Mouse (Mus musculus): ENCODE measurements at regions not wholly inside any gene's neighbourhood (a gene's known extent, or its start where the extent isn't known, plus 50 kb on each side); places are given as distances from the start of the nearest gene placed in this dataset.
A peak's percentile ranks its signal among the peaks of the same experiment; 100 is the strongest.

DNA sequence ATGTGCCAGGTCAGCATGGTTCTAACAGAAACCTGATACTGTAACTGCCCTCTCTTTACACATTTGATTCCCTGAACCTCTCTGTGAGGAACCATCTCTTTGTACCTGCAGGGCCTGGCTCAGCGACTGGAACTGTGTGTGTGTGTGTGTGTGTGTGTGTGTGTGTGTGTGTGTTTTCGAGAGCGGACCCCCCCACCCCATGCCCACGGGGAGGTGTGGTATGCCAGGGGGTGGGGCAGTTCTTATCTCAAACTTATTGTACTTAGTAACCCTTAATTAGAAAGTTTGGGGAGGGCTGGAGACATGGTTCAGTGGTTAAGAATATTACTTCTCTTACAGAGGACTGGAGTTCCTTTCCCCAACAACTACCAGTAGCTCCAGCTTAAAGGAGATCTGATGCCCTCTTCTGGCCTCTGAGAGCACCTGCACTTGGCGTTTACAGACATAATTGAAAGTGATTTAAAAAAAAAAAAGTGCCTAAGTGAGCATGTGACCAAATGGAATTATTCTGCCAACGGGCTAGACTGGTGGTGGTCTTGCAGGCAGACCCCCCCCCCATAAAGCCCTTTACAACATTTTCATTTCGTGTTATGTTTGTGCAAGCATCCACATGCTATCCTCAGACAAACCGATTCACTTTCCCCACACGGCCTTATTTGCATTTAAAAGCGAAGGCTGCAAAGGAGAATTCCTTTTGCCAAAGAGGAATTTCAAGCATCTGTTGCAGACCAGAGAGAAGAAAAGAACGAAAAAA, 77.7 kb upstream of the Med14 start:
- peak; percentile 76 for DNase-seq (ENCODE audit: low read depth, low spot score)

DNA sequence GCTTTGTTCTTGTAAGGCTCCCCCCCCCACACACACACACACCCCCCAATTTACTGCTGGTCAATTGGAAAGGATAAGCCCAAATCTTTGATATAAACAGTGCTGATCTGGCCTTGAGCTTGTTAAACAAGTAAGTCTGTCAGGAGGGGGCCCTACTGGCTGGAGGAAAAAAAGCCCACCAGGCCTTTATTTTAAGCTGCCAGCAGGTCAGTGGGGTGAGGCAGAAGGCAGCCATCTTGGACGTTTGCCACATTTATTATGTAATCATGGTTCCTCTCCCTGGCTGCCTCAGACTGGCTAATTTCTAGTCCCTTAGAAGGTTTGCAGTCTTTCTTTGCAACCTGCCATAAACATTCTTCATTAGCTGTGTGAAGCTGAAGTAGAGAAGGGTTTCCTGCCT, 75.9 kb upstream of the Med14 start:
- DNase-seq (ENCODE audit: low read depth, low spot score) = no peak

- DNase-seq (ENCODE audit: low read depth, low spot score) = no peak
Measured at GRCm38 (mm10) chrX:12834681-12835080, 72.8 kb upstream of the Med14 start.

- no peak for DNase-seq (ENCODE audit: low read depth, low spot score)
Measured at GRCm38 (mm10) chrX:12832709-12833108, 70.8 kb upstream of the Med14 start.

DNA sequence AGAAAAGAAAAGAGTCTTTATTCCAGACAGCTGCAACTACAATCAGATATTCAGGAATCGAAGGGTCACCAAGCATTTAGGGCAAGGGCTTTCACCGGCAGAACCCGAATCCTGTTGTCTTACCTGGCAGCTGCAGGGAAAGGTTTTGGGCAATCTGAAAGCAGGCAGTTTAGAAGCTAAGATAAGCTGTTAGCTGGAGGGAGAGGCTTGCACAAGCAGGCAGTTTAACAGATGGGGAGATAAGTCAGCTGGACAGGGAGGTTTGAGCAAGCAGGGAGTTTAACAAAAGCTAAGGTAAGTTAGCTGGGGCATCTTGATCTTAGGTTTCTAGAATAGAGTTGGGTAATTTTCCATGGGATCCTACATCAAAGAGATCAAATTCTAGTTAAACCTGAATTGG, 67.3 kb upstream of the Med14 start:
- no peak for DNase-seq (ENCODE audit: low read depth, low spot score)

- DNase-seq (ENCODE audit: low read depth, low spot score) = no peak
Measured at GRCm38 (mm10) chrX:12827299-12827872, 65.5 kb upstream of the Med14 start.

DNA sequence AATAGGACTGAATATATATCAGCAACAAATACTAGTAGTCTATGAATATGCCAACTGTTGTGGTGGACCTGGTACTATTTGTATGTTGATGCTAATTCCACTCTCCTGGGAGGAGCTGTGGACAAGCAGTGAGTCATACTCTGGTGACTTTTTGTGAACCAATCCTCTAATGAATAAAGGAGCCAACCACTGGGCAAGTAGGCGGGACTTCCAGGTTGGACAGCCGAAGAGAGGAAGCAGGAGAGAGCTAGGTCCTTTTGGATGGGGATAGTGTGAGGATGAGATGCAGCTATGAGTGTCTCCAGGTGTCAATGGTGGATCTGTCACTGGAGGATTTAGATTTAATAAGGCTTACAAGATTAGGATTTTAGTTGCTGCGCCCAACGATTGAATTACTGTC, 64.8 kb upstream of the Med14 start:
- no peak for DNase-seq (ENCODE audit: low read depth, low spot score)

DNA sequence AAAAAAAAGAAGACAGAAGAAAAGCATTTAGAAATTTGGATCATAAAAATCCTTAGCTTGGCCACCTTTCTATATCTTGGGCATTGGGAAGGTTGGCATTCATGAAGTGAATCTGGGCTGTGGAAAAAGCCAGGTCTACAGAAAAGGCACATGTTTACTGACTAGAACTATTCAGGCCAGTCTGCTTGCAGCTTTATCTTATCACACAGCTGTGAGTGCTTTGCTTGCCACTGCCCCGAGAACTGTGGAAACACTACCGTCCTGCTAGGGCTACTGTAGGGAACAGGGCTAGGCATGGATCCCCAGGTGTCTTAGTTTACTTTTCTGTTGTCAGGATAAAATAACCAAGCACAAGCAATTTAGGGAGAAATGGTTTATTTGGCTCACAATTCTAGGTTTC, 63.4 kb upstream of the Med14 start:
- no peak for DNase-seq (ENCODE audit: low read depth, low spot score)

DNA sequence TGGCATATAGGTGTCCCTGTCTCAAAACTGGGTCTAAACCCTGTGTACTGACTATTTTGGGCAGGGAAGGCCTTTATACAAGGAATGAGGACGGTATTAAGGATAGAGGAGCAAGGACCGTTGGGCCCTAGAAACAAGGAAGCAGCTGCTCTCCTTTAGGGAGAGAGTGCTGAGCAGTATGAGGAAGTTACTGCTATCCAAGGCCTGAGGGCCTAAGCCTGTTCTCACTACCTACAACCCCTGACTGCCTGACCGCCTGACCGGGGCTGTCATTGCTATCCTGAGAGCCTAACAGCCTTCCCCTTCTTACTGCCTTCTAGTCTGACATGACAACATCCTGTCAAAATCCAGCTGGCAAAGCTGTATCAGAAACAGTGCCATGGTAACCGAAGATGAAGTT, 62.6 kb upstream of the Med14 start:
- DNase-seq (ENCODE audit: low read depth, low spot score) = no peak

DNA sequence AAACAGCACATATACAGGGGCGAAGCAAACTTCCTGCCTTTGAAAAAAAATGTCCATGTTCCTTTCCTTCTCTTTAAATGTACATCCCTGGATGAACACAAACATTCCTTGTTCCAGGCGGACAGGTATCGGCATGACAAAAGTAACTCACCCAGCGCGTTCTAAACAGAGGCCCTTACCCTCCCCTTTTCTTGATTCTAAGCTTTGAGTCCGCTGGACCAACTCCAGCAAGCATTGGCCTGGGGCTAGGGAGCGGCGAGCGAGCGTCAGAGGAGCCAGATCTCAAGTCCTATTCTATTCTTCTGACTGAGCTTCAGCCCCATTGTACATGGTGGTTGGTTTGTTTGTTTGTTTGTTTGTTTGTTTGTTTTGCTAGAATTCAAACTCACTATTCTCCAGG, 60.9 kb upstream of the Med14 start:
- no peak for DNase-seq (ENCODE audit: low read depth, low spot score)

DNA sequence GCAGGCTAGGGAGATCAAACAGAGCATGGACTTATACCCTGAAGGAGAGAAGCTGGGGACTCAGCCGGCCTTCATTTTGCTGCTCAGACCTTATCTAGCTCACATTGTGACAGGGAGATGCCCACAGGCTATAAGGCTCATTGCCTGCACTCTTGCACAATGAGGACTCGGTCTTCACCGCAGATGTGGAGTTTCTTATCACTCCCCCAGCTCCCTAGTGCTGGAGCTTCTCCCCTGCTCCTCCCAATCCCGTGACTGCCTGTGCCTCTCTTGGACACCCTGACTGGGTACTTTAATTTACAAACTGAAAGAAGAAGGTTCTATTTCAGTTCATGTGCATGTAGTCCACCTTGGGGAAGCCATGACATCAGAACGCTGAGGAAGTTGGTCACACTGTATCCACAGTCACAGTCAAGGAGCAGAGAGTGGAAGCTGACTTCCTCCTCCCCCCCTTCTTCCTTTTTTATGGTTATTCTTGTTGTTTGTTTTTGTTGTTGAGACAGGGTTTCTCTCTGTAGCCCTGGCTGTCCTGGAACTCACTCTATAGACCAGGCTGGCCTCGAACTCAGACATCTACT, 51.3 kb upstream of the Med14 start:
- DNase-seq (ENCODE audit: low read depth, low spot score) = no peak

Data from mesoderm, embryonic 11.5 days (tissue).